Mouse (Mus musculus): ENCODE results near the gene Xrcc3. TPM values are rescaled to one million over a fixed set of nuclear protein-coding genes. Genes with fewer than 3 reads are reported as not detected.

Gene Xrcc3
- total RNA-seq (2014; fragmentation: Nextera tagmentation) (32.1 and 34.7 TPM in 2 replicates), total RNA-seq (2017) (6.7 and 11.2 TPM in 2 replicates)

- peak; percentile 85 for ATAC-seq (replicated peaks; ENCODE audit: low FRiP score, low TSS enrichment, poor library complexity, severe bottlenecking)
Measured at GRCm38 (mm10) chr12:111813766-111814617, at the start of gene Xrcc3, which contains the start of gene Zfyve21. TSS of gene Xrcc3 (minus strand) at chr12:111813873. TSS of gene Zfyve21 (plus strand) at chr12:111814170.

GRCm38 (mm10) chr12:111855448-111855847 lies 41.8 kb upstream of the Xrcc3 start:
- no peak for ATAC-seq (replicated peaks; ENCODE audit: low FRiP score, low TSS enrichment, poor library complexity, severe bottlenecking)

- no peak; the same call in 1 of the 2 replicates for ATAC-seq (replicated peaks; ENCODE audit: low FRiP score, low TSS enrichment, poor library complexity, severe bottlenecking)
Measured at GRCm38 (mm10) chr12:111853546-111853945, 39.9 kb upstream of the Xrcc3 start.

- peak; percentile 51; the same call in 1 of the 2 replicates for ATAC-seq (replicated peaks; ENCODE audit: low FRiP score, low TSS enrichment, poor library complexity, severe bottlenecking)
Measured at GRCm38 (mm10) chr12:111853011-111853436, 39.4 kb upstream of the Xrcc3 start.

- no peak for ATAC-seq (replicated peaks; ENCODE audit: low FRiP score, low TSS enrichment, poor library complexity, severe bottlenecking)
Measured at GRCm38 (mm10) chr12:111851745-111852144, 38.1 kb upstream of the Xrcc3 start.

GRCm38 (mm10) chr12:111851235-111851634 lies 37.6 kb upstream of the Xrcc3 start:
- ATAC-seq (replicated peaks; ENCODE audit: low FRiP score, low TSS enrichment, poor library complexity, severe bottlenecking): peak; percentile 58; the same call in 1 of the 2 replicates

- ATAC-seq (replicated peaks; ENCODE audit: low FRiP score, low TSS enrichment, poor library complexity, severe bottlenecking): no peak
Measured at GRCm38 (mm10) chr12:111848300-111848798, 34.7 kb upstream of the Xrcc3 start.

- ATAC-seq (replicated peaks; ENCODE audit: low FRiP score, low TSS enrichment, poor library complexity, severe bottlenecking): no peak
Measured at GRCm38 (mm10) chr12:111846815-111847214, 33.1 kb upstream of the Xrcc3 start.

GRCm38 (mm10) chr12:111845953-111846352 lies 32.3 kb upstream of the Xrcc3 start:
- ATAC-seq (replicated peaks; ENCODE audit: low FRiP score, low TSS enrichment, poor library complexity, severe bottlenecking): no peak

- no peak for ATAC-seq (replicated peaks; ENCODE audit: low FRiP score, low TSS enrichment, poor library complexity, severe bottlenecking)
Measured at GRCm38 (mm10) chr12:111843470-111843869, 29.8 kb upstream of the Xrcc3 start.

- no peak for ATAC-seq (replicated peaks; ENCODE audit: low FRiP score, low TSS enrichment, poor library complexity, severe bottlenecking)
Measured at GRCm38 (mm10) chr12:111842565-111843433, 29.1 kb upstream of the Xrcc3 start.

- ATAC-seq (replicated peaks; ENCODE audit: low FRiP score, low TSS enrichment, poor library complexity, severe bottlenecking): peak; percentile 69
Measured at GRCm38 (mm10) chr12:111833457-111833856, 19.8 kb upstream of the Xrcc3 start.

- peak; percentile 50 for ATAC-seq (replicated peaks; ENCODE audit: low FRiP score, low TSS enrichment, poor library complexity, severe bottlenecking)
Measured at GRCm38 (mm10) chr12:111832643-111833042, 19.0 kb upstream of the Xrcc3 start.

- ATAC-seq (replicated peaks; ENCODE audit: low FRiP score, low TSS enrichment, poor library complexity, severe bottlenecking): peak; percentile 47
Measured at GRCm38 (mm10) chr12:111830375-111830774, 16.7 kb upstream of the Xrcc3 start.

GRCm38 (mm10) chr12:111829954-111830353 lies 16.3 kb upstream of the Xrcc3 start:
- no peak for ATAC-seq (replicated peaks; ENCODE audit: low FRiP score, low TSS enrichment, poor library complexity, severe bottlenecking)

GRCm38 (mm10) chr12:111829447-111829846 lies 15.8 kb upstream of the Xrcc3 start:
- no peak for ATAC-seq (replicated peaks; ENCODE audit: low FRiP score, low TSS enrichment, poor library complexity, severe bottlenecking)

- no peak for ATAC-seq (replicated peaks; ENCODE audit: low FRiP score, low TSS enrichment, poor library complexity, severe bottlenecking)
Measured at GRCm38 (mm10) chr12:111827556-111827955, 13.9 kb upstream of the Xrcc3 start.

GRCm38 (mm10) chr12:111821931-111822330 lies 8.3 kb upstream of the Xrcc3 start:
- ATAC-seq (replicated peaks; ENCODE audit: low FRiP score, low TSS enrichment, poor library complexity, severe bottlenecking): no peak

- ATAC-seq (replicated peaks; ENCODE audit: low FRiP score, low TSS enrichment, poor library complexity, severe bottlenecking): no peak
Measured at GRCm38 (mm10) chr12:111820708-111821107, 7.0 kb upstream of the Xrcc3 start.

GRCm38 (mm10) chr12:111819936-111820335 lies 6.3 kb upstream of the Xrcc3 start:
- no peak for ATAC-seq (replicated peaks; ENCODE audit: low FRiP score, low TSS enrichment, poor library complexity, severe bottlenecking)
